Mouse (Mus musculus) bone marrow macrophage, adult 2 months (primary cell): ENCODE measurements around the gene Phgdh.

Source experiments
- CTCF ChIP-seq: IDR thresholded peaks from 2 replicates; pipeline ENCODE4 v1.5.1; 2012; ENCODE audit warnings: low read depth, mild to moderate bottlenecking, low read length, moderate library complexity
- POLR2A ChIP-seq: IDR thresholded peaks from 2 replicates; pipeline ENCODE4 v1.6.1; 2012; ENCODE audit warnings: mild to moderate bottlenecking, low read depth, low read length, borderline replicate concordance

DNA sequence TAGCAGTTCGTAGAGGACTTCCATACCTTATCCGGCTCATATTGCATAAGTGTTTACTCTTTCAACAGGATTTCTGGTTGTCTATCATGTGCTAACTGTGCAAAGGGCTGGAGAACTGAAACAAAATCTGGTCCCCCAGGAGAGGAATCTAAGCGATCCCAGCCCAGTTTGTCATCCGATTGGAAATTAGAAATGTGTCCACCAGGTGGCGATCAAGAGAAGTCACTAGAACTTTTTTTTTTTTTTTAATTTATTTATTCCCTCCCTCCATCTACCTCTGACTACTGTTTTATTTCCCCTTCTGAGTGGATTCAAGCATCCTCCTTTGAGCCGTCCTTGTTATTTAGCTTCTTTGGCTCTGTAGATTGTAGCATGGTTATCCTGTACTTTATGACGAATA, 14.1 kb upstream of the Phgdh start:
- TF ChIP-seq POLR2A (no peak), CTCF (no peak)
